Mouse (Mus musculus) heart, postnatal 0 days (tissue): ENCODE data around the gene Hist1h3d.

Experiments
- CTCF ChIP-seq: IDR thresholded peaks from 2 replicates; pipeline ENCODE4 v1.5.1; 2016; ENCODE audit warnings: antibody characterized with exemption, control low read depth, low read depth
- EP300 ChIP-seq: IDR thresholded peaks from 2 replicates; pipeline ENCODE4 v1.6.1; 2016; ENCODE audit warnings: antibody characterized with exemption, low read depth

GRCm38 (mm10) chr13:23620056-23620732, 44.6 kb downstream of the Hist1h3d start:
- TF ChIP-seq CTCF = no peak
- no peak for TF ChIP-seq EP300
